Mouse (Mus musculus): ENCODE results near the gene Ddx27. TPM values are rescaled to one million over a fixed set of nuclear protein-coding genes. Genes with fewer than 3 reads are reported as not detected.
A peak's percentile ranks its signal among the peaks of the same experiment; 100 is the strongest.

Ddx27 gene
- polyA plus RNA-seq, 1 experiment from 2014 or later, result 43.6 TPM

GRCm38 (mm10) chr2:167081639-167082038, 66.6 kb downstream of the Ddx27 start:
- 12% methylated on average over 4 of the region's 4 CpGs for WGBS
- H3K4me3 ChIP-seq (ENCODE audit: low read length), result no peak overlapping the region
- no peaks in the 10 kb centered on the region for H3K36me3 ChIP-seq (ENCODE audit: control insufficient read depth, insufficient read depth, low read length)
- H3K4me1 ChIP-seq (replicated peaks; ENCODE audit: control insufficient read depth, insufficient read depth, low read length), result peaks cover 17% of the 10 kb centered on the region
- ATAC-seq (ENCODE audit: low read depth), result peak; percentile 32; the same call in 1 of the 2 replicates
- H3K9me3 ChIP-seq (ENCODE audit: control insufficient read depth, low read length), result no peaks in the 10 kb centered on the region
- no peak overlapping the region for H3K9ac ChIP-seq (ENCODE audit: low read length)
- no peaks in the 10 kb centered on the region for H3K27me3 ChIP-seq (ENCODE audit: control insufficient read depth, insufficient read depth, low read depth, low read length)
- no peak overlapping the region for H3K4me2 ChIP-seq (ENCODE audit: low read depth, low read length)
- H3K27ac ChIP-seq (ENCODE audit: low read length), result no peak overlapping the region

Other genes starting within 250 kb of the Ddx27 start
- gene Trp53rkb, start 222.7 kb upstream of the Ddx27 start, polyA plus RNA-seq (2015; fragmentation: Nextera tagmentation; extraction: Ambion mirVana), result 5.2 and 5.8 TPM in 2 replicates
- 5.8 and 6.1 TPM in 2 replicates for gene Arfgef2, start 209.6 kb upstream of the Ddx27 start, polyA plus RNA-seq (2015; fragmentation: Nextera tagmentation; extraction: Ambion mirVana)
- gene Cse1l, start 109.2 kb upstream of the Ddx27 start, polyA plus RNA-seq (2015; fragmentation: Nextera tagmentation; extraction: Ambion mirVana), result 106 and 118 TPM in 2 replicates
- 79.6 and 86.8 TPM in 2 replicates for gene Stau1, start 18.9 kb upstream of the Ddx27 start, polyA plus RNA-seq (2015; fragmentation: Nextera tagmentation; extraction: Ambion mirVana)
- 8.9 and 10.0 TPM in 2 replicates for gene Znfx1, start 47.8 kb downstream of the Ddx27 start, polyA plus RNA-seq (2015; fragmentation: Nextera tagmentation; extraction: Ambion mirVana)
- 0.45 and 0.65 TPM in 2 replicates for gene Kcnb1, start 175.0 kb downstream of the Ddx27 start, polyA plus RNA-seq (2015; fragmentation: Nextera tagmentation; extraction: Ambion mirVana)
- gene Ptgis, start 225.4 kb downstream of the Ddx27 start, polyA plus RNA-seq (2015; fragmentation: Nextera tagmentation; extraction: Ambion mirVana), result 14.4 and 15.8 TPM in 2 replicates